Mouse (Mus musculus) cerebellum, postnatal 14 days (tissue): ENCODE data around the gene Mgat5.

Experiments used
- DNase-seq, 2 experiments: peaks; one replicate each; pipeline ENCODE4 v3.0.0; 2021; ENCODE audit warnings: mixed read lengths in 2 of 2

Mgat5 gene

DNA sequence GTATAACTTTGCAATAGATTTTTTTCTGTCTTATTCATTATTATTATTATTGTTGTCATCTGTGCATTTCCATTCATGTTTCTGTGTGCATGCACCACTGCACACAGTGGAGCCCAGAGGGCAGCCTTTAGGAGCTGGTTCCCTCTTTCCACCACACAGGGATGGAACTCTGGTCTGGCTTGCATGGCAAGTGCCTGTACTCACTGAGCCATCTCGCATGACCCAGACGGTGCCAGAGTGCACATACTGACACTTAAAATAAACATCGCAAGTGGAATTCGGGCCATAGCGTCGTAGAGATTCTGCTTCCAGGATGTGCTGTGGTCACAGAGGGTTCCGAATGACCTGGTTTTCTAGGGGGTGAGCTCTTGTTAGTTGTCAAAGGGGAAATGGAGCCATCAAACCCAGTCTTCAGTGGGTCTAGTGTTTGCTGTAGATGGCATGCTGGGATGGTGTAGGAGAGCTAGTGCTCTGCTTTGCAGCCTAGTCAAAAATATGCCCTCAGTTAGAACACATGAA, 103.5 kb downstream of the Mgat5 start:
- DNase-seq: no peak

DNA sequence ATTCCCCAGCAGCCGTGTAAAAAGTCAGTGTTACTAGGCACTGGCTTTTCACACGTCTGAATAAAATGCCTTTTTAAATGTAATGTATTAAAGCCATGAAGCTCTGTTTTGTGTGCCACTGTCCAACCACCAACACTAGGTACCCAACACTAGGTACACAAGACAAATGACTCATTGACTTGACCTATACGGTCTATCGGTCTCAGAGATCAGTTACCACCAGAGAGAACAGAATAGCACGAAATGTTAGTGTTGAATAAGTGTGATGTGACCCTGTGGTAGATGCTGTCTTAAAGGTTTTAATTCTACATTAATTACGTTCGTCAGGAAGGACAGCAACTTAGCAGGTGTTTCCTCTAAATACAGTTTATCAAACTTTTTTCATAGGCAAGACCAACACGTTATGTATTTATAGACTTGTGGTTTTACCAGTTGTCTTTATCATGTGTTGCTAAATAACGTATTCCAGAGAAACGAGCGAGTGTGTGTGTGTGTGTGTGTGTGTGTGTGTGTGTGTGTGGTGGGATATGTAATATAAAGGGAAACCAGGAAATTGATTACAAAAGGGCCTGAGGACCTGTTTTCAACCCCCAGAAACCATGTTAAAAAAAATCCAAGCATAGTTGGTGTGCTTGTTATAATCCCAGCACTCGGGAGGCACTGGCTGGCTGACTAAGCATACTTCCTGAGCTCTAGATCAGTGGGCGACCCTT, 104.3 kb downstream of the Mgat5 start:
- no peak for DNase-seq

DNA sequence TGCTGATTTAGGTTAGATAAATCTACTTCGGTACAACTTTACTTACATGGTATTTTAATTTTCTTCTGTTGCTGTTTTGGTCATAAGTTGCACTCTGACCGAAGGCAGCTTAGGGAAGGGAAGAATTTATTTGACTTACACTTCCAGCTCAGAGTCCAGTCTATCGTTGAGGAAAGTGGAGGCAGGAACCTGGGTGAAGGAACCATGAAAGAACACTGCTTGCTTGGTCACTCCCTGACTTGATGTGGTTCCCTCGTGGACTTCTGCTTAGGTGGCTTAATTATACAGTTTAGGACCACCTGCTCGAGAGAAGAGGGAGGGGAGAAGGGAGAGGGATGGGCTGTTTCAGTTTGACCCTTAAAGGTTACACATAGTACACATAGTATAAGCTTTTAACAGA, 105.2 kb downstream of the Mgat5 start:
- DNase-seq: no peak

DNA sequence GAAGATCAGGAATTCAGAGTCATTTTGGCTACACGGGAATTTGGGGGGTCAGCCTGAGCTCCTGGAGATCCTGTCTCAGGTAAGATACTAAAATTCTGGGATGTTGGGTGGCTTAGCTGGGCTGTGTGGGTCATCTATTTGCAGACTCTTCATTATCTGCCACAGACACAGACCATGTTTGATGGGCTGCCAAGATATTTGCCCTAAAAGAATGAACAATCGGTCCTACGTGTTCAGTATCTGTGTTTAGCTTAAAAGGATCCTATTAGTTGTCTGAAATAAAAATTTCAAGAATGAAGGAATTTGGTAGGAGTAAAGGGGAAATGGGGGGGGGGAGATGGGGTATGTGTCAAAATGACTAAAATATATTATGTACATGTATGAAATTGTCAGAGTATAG, 105.9 kb downstream of the Mgat5 start:
- DNase-seq: no peak

DNA sequence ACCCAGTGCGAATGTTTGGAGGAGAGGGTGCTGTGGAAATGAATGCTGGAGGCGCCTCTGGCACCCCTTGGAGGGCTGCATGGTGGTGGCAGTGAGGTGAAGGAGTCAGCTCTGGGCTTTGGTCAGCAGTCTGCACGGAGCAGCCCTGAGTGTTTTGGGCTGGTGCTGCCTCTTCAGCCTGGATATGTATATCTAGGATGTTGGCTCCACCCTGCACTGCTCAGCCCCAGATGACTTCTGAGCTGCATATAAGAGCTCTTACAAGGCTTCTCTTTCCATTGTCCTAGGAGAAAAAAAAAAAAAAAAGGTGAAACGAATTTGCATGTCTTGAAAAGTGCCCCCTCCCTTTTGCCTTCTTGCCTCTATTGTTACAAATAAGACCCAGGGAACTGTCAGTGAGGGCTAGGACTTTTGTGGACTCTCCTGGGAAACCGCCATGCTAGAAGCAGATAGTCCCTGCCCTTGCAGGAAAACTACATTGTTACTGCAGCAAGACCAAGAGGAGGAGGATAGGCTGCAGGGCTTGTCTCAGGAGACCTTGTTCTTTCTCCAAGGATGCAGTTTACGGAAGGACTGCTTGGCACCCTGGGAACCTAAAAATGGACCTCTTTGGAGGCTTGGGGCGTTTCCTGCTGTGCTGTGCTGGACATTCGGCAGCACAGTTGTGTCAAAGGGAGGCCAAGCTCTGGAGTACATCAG, 109.0 kb downstream of the Mgat5 start:
- DNase-seq: no peak

DNA sequence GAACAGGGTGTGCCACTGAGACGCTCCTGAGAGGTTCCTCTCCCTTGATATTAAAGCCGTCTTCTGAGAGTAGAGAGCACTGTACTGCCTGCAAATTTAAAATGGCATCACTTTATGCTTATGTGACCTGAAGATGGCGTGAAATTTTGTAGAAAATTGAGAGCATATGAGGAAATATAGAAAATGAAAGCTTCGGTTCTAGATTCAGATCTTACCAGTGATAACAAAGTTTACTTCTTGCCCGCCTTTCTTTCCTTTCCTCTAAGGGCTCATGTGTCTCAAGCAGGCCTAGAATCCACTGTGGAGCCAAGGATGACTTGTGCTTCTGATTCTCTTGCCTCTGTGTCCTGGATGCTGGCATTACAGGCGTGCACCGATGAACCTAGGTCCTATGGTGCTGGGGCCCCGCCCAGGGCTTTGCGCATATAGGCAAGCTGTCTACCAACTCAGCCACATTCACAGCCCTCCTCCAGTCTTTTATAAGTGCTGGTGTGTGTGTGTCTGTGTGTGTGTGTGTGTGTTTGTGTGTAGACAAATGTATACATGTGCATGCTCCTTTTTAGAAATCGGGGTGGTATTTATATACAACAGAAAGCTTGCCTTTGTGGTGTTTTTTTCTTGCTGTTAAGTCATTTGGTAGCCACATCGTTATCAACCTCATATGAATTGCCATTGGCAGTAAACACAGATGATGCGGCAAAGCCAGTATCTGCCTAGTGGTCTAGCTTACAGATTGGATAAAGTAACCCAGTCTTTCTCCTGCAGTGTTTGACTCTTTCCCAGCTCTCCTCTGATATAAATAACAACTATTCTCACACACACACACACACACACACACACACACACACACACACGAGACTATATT, 111.2 kb downstream of the Mgat5 start:
- DNase-seq: no peak

DNA sequence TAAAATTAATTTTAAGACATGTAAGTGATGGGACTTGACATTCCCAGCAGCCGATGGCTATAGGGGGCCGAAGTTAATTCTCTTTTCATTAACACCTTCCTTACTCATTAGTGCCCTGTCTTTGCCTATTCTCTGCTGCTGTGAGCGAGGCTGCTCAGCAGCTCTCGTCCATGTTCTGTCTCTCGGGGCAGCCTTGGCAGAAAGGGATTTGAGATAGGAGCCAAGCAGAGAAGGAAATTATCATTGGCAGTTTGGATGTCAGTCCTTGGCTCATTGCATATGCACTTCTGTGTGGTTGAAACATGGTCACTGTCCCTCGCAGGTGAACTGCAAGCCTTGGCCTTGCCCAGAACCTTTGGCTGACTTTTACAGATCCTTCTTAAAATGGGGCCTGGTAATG, 111.8 kb downstream of the Mgat5 start:
- DNase-seq: peak in 1 of 2 experiments; percentile 34

DNA sequence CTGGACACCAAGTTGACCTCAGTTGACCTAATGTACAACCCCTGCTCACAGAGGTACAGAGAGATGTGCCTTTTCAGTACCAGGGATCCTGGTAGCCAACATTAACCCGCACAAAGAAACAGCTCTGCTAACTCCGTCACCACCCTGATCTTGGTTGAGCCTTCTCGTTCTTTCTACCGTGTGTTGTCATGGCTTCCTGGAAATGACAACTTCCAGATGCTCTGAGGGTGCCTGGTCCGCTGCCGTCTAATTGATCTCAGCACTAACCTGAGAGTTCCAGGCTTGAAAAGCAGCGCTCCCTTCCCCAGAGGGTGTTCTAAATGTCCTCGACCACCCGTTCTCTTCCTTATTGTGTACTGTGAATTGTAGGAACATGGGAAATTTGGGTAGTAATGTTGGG, 112.7 kb downstream of the Mgat5 start:
- DNase-seq: no peak

DNA sequence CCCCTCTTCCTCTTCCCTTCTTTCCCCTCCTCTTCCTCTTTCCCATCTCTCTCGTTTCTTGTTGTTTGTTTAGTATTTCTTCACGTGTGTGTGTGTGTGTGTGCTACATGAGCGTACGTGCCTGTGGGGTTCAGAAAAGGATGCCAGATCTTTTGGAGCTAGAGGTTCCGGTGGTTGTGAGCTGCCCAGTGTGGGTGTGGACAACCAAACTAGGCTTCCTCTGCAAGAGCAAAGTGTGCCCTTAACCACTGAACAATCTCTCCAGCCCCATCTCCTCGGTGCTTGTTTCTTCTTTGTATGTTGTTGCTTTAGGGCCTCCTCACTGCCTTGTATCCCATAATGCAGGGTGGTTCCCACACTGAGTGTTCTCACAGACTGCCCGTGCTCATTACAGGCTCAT, 113.7 kb downstream of the Mgat5 start:
- DNase-seq: no peak

DNA sequence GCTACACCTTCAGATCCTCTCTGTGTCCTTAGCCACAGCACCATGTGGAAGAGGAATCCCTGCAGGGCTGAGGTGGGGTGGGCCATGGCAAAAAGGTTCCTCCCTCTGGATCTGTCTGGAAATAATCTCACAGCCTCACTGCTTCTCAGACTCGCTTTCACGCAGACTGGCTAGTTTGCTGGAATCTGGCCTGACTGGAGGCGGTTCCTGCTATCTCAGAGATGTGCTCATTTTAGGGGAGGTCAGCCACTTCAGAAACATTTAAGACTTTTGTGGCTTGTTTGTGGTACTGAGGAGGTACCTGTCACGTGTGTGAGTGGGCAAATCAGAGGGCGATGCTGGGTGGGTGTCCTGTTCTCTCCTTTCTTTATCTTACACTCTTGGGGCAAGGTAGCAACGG, 115.0 kb downstream of the Mgat5 start:
- DNase-seq: no peak

DNA sequence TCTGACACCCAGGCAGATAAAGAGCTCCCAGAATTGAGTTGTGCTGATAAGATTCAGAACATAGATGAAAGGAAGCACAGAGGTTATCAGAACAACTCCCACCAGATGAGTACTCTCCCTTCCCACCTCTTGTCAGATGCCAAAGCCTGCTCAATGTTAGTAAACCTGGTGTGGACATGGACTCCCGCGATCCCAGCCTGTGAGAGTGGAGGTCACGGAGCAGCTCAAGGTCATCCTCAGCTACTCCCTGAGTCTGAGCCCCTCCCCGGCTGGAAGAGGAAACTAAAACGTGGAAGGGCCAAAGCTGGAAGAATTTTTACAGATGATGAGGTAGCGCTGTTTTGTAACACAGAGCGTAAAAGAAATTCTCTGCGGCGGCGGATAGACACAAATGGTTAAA, 116.1 kb downstream of the Mgat5 start:
- DNase-seq: no peak

DNA sequence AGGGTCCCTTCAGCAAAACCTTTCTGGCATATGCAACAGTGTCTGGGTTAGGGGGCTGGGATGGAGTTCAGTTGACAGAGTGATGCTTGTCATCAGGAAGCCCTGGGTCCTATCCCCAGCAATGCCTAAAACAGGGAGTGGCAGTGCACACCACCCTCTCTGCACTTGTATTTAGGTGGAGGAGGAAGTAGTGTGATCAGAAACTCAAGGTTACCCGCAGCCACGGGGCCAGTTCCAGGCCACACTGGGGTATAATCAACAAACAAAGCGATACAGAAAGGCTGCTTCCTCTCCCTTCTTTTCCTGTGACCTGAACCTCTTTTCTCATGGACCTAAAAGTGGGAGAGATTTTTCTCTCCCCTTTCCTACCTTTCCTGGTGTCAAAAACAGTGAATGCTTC, 116.8 kb downstream of the Mgat5 start:
- no peak for DNase-seq

DNA sequence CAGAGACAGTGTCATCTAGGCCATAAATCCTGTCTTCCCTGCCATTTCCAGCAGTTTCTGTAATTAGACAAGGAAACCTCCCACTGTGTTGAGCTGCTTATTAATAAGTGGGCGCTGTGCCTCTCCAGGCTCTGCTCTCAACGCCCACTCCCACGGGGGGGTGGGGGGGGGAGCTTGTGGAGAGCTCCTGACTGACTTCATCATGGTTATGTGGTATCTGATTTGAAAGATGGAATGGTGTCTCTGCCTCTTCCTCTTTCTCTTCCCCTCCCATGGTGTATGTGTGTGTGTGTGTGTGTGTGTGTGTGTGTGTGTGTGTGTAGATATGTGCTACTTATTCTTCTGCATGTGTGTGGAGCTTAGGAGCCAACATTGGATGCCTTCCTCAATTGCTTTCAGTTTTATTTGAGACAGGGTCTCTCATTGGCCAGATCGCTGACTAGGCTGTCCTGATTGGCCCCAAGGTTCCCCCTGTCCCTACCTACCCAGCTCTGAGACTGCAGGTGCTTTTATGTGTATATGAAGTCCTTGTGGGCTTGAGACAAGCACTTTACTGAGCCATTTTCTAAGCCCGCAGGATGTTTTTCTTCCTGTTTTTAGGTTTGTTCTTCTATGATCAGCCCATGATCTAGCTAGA, 117.5 kb downstream of the Mgat5 start:
- no peak for DNase-seq

DNA sequence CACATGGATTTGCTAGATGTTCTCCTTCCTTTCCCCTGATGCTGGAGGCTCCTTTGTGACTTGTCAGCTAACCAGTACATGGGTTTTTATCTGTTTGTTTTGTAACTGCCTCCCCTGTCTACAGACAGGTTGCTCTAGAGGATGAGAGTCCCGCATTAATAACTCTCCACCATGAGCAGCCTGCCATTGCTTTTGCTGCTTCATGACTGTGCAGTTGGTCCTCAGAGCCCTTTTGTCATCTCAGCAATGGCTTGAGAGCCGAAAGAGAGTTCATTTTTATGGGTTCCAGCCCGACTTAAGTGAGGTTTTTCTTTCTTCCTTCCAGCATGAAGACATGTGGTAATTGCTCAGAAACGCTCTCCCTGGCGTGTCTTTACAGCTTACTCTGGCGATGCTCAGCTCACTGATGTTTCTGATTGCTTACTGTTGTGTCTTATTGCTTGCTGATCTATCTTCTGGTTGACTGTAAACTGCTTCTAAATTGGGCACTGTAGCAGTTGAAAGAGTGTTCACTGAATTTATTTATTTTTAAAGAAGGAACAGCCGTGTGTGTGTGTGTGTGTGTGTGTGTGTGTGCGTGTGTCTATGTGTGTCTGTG, 120.9 kb downstream of the Mgat5 start:
- DNase-seq: no peak

DNA sequence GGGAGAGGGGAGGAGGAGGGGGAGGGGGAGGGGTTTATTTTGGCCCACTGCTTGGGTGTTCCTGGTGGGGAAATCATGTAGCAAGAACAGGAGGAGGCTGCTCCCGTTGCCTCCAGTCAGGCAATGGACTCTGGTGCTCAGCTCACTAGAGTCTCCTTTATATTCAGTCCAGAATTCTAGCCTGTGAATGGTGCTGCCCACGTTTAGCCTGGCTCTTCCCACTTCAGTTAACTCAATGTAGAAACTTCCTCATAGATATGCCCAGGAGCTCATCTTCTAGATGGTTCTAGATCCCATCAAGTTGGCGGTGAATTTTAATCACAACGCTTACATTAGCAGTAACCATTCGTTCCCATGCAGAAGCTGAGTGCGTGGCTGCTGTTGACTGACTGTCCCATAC, 123.0 kb downstream of the Mgat5 start:
- DNase-seq: no peak

DNA sequence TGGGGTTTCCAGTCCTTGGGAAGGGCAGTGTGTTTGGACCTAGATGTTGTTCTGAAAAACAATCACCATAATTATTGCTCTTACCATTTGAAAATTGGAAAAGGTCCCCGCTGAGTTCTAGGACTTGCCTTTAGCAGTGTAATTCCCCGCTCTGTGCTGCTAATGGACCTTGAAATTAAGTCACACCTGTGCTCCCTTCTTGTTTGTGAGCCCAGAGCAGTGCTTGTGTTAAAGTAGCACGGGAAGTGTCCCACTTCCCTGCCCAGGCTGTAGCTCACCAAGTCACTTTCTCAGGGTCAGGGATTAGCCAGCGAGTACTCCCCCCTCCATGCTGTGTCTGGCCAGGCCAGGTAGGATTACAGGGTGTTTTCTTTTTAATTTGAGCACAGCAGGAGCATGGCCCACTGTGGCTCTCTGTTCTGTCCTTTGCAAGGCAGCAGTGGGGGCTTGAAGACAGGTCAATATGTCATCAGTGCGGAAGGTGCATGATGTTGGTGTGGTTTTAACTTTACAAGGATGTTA, 123.6 kb downstream of the Mgat5 start:
- no peak for DNase-seq

DNA sequence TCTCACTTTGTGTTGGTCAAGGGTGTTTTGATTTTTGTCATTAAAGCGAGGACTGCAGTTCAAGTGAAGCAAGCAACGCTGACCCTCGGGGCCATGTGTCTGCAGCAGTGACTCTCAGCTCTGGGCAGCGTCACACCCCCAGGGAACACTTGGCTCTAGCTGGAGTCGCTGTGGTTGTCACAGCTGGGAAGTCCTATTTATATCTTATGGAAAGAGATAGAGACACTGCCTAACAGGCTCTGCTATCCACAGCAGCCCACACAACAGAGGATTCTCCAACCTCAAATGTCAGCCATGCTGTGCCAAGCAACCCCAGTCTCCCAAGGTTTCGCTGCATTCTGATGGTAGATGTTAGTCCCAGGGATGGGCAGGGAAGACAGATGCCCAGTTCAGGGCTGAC, 125.0 kb downstream of the Mgat5 start:
- DNase-seq: no peak

DNA sequence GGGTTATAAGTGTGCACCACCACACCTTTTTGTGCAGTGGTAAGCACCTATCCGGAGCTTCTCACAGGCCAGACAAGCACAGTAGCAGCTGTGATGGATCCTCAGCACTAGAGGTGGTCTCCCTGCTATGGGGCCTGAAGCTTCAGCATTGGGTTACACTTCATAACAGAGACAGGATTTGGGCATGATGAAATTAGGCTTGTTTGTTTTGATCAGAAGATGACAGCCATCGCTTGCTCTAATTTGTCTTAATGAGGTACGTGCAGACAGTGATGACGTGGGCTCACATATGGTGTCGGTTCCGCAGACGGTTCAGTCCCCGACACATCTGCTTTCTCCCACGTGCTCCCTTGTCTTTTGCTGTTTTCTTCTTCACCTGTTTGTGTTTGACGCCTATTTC, 132.9 kb downstream of the Mgat5 start:
- no peak for DNase-seq

DNA sequence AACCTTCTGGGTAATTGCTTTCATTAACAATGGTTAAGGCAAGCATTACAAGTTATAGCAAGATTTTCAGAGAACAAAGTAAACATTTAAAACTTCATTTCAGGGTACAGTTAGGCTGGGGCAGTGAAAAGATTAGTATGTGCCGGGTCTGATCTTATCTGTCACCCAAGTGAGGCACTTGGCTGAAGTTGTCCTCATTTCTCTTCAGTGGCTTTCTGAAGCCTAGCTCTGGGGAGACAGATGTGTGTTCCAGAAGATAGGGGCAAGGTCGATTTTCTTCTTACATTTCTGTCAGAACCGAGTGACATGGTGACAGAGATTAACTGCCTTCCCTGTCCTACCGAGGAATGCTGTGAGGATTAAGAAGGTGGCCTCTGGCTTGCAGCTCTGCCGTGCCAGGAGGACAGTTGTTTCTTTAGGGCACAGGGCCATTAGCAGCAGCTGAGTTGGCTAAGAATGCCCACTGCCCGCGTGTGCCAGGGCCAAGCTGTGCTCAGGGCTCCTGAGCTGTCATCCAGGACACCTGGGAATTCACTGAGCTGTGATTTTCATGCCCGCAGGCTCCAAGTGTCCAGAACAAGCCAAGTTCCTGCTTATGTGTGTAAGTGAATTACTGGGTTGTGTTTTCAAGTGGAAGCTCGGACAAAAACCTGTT, 134.1 kb downstream of the Mgat5 start:
- peak; percentile 70 to 75 for DNase-seq

DNA sequence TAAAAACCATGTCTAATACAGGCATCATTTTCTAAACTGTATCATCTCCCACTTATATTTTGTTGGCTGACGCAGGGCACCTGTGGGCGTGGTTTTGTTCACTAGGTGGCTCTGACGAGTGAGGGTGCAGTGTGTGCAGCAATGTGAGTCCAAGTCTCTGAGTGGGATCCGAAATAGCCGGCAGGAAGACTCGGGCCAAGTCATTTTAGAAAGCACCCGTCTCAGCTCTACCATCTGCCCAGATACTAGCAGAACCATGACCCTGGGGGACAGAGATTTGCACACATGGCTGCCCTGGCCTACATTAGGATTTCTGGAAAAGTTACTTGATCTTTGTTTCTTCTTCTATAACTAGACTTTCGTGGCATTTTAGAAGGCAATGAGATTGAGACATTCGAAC, 135.5 kb downstream of the Mgat5 start:
- DNase-seq: peak; percentile 37 to 64

DNA sequence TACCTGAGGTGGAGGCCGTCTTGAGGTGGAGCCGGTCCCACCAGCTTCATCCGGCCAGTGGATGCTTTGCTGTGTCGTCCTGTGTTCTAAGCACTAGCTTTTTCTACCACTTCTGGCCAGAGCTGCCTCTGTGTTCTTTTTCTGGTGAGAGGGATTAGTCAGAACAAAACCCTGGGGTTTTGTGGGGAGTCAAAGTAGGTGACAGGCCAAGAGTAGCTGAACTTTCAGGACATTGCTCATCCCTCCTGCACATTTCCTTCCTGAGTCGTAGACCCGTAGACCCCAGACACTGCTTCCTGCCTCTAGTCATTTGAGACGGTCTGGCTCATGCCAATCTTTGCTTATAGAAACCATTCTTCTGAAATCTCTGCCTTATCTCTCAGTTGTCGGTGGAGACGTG, 140.1 kb downstream of the Mgat5 start:
- DNase-seq: no peak

DNA sequence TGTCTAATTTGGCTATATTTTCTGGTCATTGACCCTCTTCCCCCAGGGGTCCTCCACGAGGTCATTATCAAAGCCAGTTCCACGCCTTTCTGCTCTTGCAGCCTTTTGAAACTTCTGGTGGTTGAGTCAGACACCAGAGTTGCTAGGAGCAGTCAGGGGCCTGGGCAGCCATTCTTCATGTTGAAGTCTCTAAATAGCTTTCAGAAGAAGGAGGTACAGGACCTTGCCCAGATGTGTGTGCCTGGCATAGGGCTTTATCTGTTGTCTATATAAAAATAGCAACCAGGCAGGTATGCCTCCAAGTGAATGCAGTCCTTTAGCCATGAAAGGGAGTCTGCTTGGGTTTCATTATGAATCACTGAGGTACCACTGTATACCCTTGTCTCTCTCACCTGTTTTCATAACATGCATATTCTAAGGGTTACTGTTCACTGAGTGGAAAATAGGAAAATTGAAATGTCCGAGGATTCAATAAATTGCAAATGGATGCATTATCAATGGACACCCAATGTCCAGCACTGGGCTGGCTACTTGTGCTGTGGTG, 141.9 kb downstream of the Mgat5 start:
- no peak for DNase-seq
